Mouse (Mus musculus): ENCODE measurements at regions not wholly inside any gene's neighbourhood (a gene's known extent, or its start where the extent isn't known, plus 50 kb on each side); places are given as distances from the start of the nearest gene placed in this dataset.

GRCm38 (mm10) chr14:24930251-24930650, 443.3 kb downstream of the Rps24 start:
- TF ChIP-seq EP300 (IDR thresholded peaks at IDR 0.05; ENCODE audit: low read depth), result no peak
- no peak for TF ChIP-seq CTCF (IDR thresholded peaks at IDR 0.05; ENCODE audit: low read depth)
